Mouse (Mus musculus) lung, embryonic 16.5 days (tissue): ENCODE data around the gene Olfr17. TPM values are rescaled to one million over a fixed set of nuclear protein-coding genes. Genes with fewer than 3 reads are reported as not detected.
"Not testable (repeated sequence)": the region's sequence is repeated elsewhere in the genome, so short reads cannot be mapped to it uniquely, and the experiment has no call there.

Source experiments
- ATAC-seq: fragments of 200-750 bp; cut with Nextera tagmentation; 2 replicates; pipeline ENCODE4 v1.8.0; 2017; ENCODE audit warnings: low read depth, mild to moderate bottlenecking, moderate library complexity
- H3K27ac ChIP-seq: fragments of 300-500 bp; sonication (generic); 2 replicates; pipeline ENCODE4 v1.5.1; 2014; ENCODE audit warnings: mild to moderate bottlenecking, control low read depth, low read length
- H3K27me3 ChIP-seq: fragments of 300-500 bp; sonication (generic); 2 replicates; pipeline ENCODE4 v1.6.1; 2014; ENCODE audit warnings: low read depth, low read length, mixed read lengths; ENCODE audit not compliant: control insufficient read depth, insufficient read depth
- H3K36me3 ChIP-seq: fragments of 300-500 bp; sonication (generic); 2 replicates; pipeline ENCODE4 v1.6.1; 2014; ENCODE audit warnings: low read length; ENCODE audit not compliant: control insufficient read depth, insufficient read depth
- H3K4me1 ChIP-seq: fragments of 300-500 bp; sonication (generic); replicated peaks from 2 replicates; pipeline ENCODE4 v1.6.1; 2014; ENCODE audit warnings: low read length, mixed read lengths; ENCODE audit not compliant: control insufficient read depth, insufficient read depth
- H3K4me2 ChIP-seq: fragments of 300-500 bp; sonication (generic); 2 replicates; pipeline ENCODE4 v1.6.1; 2014; ENCODE audit warnings: low read depth, low read length, control low read depth
- H3K4me3 ChIP-seq: fragments of 300-500 bp; sonication (generic); 2 replicates; pipeline ENCODE4 v1.5.1; 2014; ENCODE audit warnings: mild to moderate bottlenecking, low read length, control low read depth
- H3K9ac ChIP-seq: fragments of 300-500 bp; sonication (generic); 2 replicates; pipeline ENCODE4 v1.6.1; 2014; ENCODE audit warnings: low read length, control low read depth
- H3K9me3 ChIP-seq: fragments of 300-500 bp; sonication (generic); 2 replicates; pipeline ENCODE4 v1.6.1; 2016; ENCODE audit warnings: low read length; ENCODE audit not compliant: control insufficient read depth
- WGBS: fragments of 180-500 bp; shearing (Covaris S2); extraction: QIAGEN DNeasy Blood & Tissue Kit; methylation state at CpG from one replicate; pipeline ENCODE4 v1.1.7; 2014; 5-methylcytosine and 5-hydroxymethylcytosine counted together
- polyA plus RNA-seq: library from polyadenylated mRNA; unstranded; fragments of >200 nt; fragmentation: Nextera tagmentation; extraction: Ambion mirVana; gene quantifications from 2 replicates; pipeline ENCODE4 v1.2.1, GENCODE M21; 2015

Gene Olfr17
- polyA plus RNA-seq: not detected in 2 replicates

DNA sequence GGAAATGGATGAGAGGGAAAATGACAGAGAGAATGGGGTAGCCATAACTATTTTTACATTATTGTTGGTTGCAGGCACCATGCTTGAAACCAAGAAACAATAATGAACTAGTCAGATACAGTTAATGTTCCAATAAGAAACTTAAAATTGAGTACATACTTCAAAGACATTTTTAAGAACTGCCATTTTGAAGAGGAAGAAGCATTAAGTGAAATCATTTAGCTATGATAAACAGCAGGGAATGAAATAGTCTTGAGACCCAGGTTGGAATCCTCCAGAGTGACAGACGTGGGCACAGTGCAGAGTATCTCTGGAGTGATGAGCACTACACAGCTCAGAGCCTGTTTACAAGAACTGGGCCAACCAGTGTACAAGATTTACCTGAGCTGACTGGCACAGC lies at the start of gene Olfr17:
TSS of gene Olfr17 (plus strand) at position 301 of the 400 bp plus-strand sequence.
- Histone ChIP-seq H3K9ac (no peak within 1 kb of the TSS), H3K27ac (no peak within 1 kb of the TSS), H3K36me3 (no peaks in the 10 kb centered on the region), H3K4me1 (no peaks in the 10 kb centered on the region), H3K4me3 (no peak within 1 kb of the TSS), H3K4me2 (no peak within 1 kb of the TSS), H3K9me3 (no peaks in the 10 kb centered on the region), H3K27me3 (no peaks in the 10 kb centered on the region)
- no peak for ATAC-seq
- 33% methylated on average over 1 of the region's 1 CpGs for WGBS

DNA sequence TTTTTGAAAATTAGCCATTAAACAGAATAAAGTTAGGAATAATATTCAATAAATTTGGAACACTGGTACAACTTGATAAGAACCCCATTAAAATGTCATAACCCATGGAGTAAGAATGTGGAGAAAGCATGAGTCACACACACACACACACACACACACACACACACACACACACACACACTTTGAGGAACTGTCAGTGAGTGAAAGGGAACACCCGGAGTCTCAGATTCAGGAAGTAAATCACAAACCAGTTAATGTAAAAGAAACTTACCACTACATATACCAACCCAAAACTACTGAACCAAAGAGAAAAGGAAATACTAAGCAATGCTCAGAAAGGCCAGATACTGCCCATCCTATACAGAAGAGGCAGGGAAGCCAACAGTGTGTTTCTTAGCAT lies 48.6 kb upstream of the Olfr17 start:
- Histone ChIP-seq H3K27me3 (no peaks in the 10 kb centered on the region), H3K27ac (no peak overlapping the region), H3K4me3 (no peak overlapping the region), H3K36me3 (no peaks in the 10 kb centered on the region), H3K4me1 (no peaks in the 10 kb centered on the region), H3K9me3 (no peaks in the 10 kb centered on the region), H3K9ac (no peak overlapping the region), H3K4me2 (no peak overlapping the region)
- WGBS: 56% methylated on average over 1 of the region's 1 CpGs
- no peak for ATAC-seq

DNA sequence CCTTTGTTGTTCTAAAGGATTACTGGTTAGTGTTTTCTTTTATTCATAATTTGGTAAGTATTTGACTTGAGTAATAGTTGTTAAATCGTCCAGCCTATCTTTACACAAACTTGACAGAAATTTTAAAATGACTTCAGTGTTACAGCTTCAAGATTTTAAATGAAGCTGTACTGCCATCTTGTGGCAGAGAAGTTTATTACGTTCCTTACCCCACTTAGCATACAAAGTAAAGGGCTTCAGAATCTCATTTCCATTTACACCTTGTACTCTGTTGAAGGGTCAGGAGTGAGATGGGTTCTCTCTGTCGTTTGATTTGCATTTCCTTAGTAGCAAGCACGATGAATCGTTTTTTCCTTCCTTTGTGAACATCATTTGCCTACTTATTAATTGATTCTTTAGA lies 47.2 kb upstream of the Olfr17 start:
- Histone ChIP-seq H3K27me3 (no peaks in the 10 kb centered on the region), H3K27ac (no peak overlapping the region), H3K4me2 (no peak overlapping the region), H3K9me3 (no peaks in the 10 kb centered on the region), H3K36me3 (no peaks in the 10 kb centered on the region), H3K9ac (no peak overlapping the region), H3K4me1 (no peaks in the 10 kb centered on the region), H3K4me3 (no peak overlapping the region)
- 2% methylated on average over 5 of the region's 5 CpGs for WGBS
- ATAC-seq: no peak

DNA sequence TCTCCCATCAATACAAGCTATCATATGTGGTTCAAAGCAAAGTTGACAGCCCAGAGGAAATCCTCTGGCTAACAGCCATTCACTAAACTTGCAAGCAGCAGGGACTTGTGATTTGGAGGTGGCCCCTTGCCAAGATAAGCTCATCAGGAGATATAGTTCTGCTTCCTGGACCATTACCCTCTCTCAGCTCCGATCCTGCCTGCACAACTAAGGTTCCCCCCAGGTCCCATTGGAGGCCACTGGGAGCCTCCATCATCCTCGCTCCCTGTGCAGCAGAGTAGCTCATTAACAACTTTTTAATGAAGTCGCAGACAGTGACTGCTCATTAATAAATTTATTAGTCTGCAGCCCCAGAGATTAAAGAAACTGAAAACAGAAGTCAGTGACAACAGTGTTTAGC lies 45.4 kb upstream of the Olfr17 start:
- Histone ChIP-seq H3K4me1 (no peaks in the 10 kb centered on the region), H3K9me3 (no peaks in the 10 kb centered on the region), H3K4me2 (no peak overlapping the region), H3K9ac (no peak overlapping the region), H3K27ac (no peak overlapping the region), H3K27me3 (no peaks in the 10 kb centered on the region), H3K4me3 (no peak overlapping the region), H3K36me3 (no peaks in the 10 kb centered on the region)
- 36% methylated on average over 3 of the region's 3 CpGs for WGBS
- ATAC-seq: no peak

DNA sequence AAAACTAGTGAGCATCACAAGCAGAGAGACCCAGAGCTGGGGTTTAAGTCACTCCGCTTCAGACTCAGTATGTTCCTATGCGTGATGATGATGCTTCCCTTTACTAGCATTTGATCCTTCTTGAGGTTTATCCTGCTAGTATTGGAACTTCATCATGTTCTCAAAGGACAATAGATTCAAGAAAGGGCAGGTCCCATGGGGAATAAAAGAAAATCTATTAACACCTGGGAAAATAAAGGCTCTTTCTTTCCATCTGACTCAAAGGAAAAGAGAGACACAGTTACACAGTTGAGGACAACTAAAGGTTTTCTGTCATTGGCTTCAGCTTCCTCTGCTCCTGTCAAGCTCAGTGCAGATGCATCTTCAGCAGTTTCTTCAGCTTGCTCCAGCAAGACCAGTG lies 22.3 kb upstream of the Olfr17 start, which contains the start of gene Olfr714:
TSS of gene Olfr714 (plus strand) at position 301 of the 400 bp plus-strand sequence.
- Histone ChIP-seq H3K9ac (no peak within 1 kb of the TSS), H3K27ac (no peak within 1 kb of the TSS), H3K4me1 (no peaks in the 10 kb centered on the region), H3K36me3 (no peaks in the 10 kb centered on the region), H3K4me2 (no peak within 1 kb of the TSS), H3K9me3 (peaks cover 4% of the 10 kb centered on the region), H3K4me3 (no peak within 1 kb of the TSS), H3K27me3 (no peaks in the 10 kb centered on the region)
- 87% methylated on average over 2 of the region's 2 CpGs for WGBS
- no peak for ATAC-seq

DNA sequence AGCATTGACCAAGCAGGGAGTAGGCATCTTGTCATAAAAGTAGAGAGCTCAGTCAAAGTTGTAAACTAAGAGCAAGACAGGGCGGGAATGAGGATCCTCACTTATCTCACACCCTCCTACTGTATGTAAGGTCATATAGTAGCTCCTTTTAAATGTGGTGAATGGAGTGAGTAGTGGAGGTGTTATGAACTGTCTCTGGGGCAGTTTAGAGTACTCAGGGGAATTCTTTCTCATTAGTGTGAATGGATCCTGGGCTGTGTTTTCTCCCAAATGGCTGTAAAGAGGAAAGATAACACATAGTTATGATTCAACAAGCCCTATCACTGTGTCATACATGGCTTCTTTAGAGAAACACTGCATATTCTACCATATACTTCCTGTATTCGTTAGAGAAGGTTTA lies 17.2 kb downstream of the Olfr17 start, which contains the start of gene Olfr715b:
TSS of gene Olfr715b (minus strand) at position 101 of the 400 bp plus-strand sequence.
- H3K4me2 ChIP-seq, H3K27ac ChIP-seq, H3K4me3 ChIP-seq, H3K9ac ChIP-seq, ATAC-seq, H3K4me1 ChIP-seq, H3K27me3 ChIP-seq, H3K9me3 ChIP-seq, H3K36me3 ChIP-seq: not testable (repeated sequence)
- 80% methylated on average over 1 of the region's 2 CpGs for WGBS

DNA sequence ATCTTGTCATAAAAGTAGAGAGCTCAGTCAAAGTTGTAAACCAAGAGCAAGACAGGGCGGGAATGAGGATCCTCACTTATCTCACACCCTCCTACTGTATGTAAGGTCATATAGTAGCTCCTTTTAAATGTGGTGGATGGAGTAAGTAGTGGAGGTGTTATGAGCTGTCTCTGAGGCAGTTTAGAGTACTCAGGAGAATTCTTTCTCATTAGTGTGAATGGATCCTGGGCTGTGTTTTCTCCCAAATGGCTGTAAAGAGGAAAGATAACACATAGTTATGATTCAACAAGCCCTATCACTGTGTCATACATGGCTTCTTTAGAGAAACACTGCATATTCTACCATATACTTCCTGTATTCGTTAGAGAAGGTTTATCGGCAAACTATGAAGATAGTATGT lies 38.0 kb downstream of the Olfr17 start, which contains the start of gene Olfr715:
TSS of gene Olfr715 (minus strand) at position 101 of the 400 bp plus-strand sequence.
- not testable (repeated sequence) for H3K36me3 ChIP-seq, H3K27me3 ChIP-seq, H3K27ac ChIP-seq, ATAC-seq, H3K4me2 ChIP-seq, H3K9me3 ChIP-seq, H3K4me3 ChIP-seq, H3K9ac ChIP-seq, H3K4me1 ChIP-seq
- WGBS: 69% methylated on average over 2 of the region's 3 CpGs

DNA sequence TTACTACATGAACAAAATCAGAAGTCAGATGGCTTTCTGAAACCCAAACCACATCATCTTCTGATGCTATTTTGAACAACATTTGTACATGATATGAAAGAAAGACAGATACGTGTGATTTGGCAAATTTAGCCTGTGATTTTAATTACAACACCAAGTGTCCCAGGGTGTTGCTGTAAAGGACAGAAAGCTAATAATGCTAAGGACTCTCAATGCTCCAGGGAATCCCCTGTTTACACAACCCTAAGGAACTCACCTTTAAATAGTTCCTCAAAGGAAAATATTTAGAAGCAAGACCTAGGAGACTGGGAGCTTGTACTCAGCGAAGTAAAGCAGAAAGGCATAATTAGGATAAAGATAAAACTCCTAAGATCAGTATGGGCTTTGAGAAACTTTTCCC lies 45.0 kb downstream of the Olfr17 start, which contains the start of gene Olfr716:
TSS of gene Olfr716 (plus strand) at position 301 of the 400 bp plus-strand sequence.
- H3K4me2 ChIP-seq, H3K27ac ChIP-seq, H3K36me3 ChIP-seq, ATAC-seq, H3K4me1 ChIP-seq, H3K27me3 ChIP-seq, H3K9me3 ChIP-seq, H3K4me3 ChIP-seq, H3K9ac ChIP-seq: not testable (repeated sequence)
- 62% methylated on average over 2 of the region's 2 CpGs for WGBS
